Mouse (Mus musculus) kidney, postnatal 0 days (tissue): ENCODE data around the gene Kif6. TPM values are rescaled to one million over a fixed set of nuclear protein-coding genes. Genes with fewer than 3 reads are reported as not detected.

Experiments used
- ATAC-seq: fragments of 200-750 bp; cut with Nextera tagmentation; replicated peaks from 2 replicates; pipeline ENCODE4 v1.8.0; 2017; ENCODE audit warnings: low read depth, moderate number of reproducible peaks, moderate TSS enrichment, moderate library complexity; ENCODE audit not compliant: low FRiP score
- DNase-seq: peaks from one replicate; pipeline ENCODE4 v3.0.0-alpha.2; 2016; ENCODE audit warnings: low spot score
- H3K27ac ChIP-seq: fragments of 300-500 bp; sonication (generic); 2 replicates; pipeline ENCODE4 v1.5.1; 2014; ENCODE audit warnings: mild to moderate bottlenecking
- H3K27me3 ChIP-seq: fragments of 300-500 bp; sonication (generic); 2 replicates; pipeline ENCODE4 v1.6.1; 2014; ENCODE audit warnings: low read length, mixed read lengths; ENCODE audit not compliant: insufficient read depth
- H3K36me3 ChIP-seq: fragments of 300-500 bp; sonication (generic); 2 replicates; pipeline ENCODE4 v1.6.1; 2014; ENCODE audit warnings: low read length, mixed read lengths; ENCODE audit not compliant: insufficient read depth
- H3K4me1 ChIP-seq: fragments of 300-500 bp; sonication (generic); replicated peaks from 2 replicates; pipeline ENCODE4 v1.6.1; 2014; ENCODE audit warnings: antibody characterized with exemption, low read length, mixed read lengths; ENCODE audit not compliant: insufficient read depth
- H3K4me2 ChIP-seq: fragments of 300-500 bp; sonication (generic); 2 replicates; pipeline ENCODE4 v1.6.1; 2014; ENCODE audit warnings: mild to moderate bottlenecking, low read length, moderate library complexity, mixed read lengths
- H3K4me3 ChIP-seq: fragments of 300-500 bp; sonication (generic); replicated peaks from 2 replicates; pipeline ENCODE4 v1.5.1; 2014; ENCODE audit warnings: low read depth, low read length
- H3K9ac ChIP-seq: fragments of 300-500 bp; sonication (generic); 2 replicates; pipeline ENCODE4 v1.6.1; 2014; ENCODE audit warnings: low read depth, low read length
- H3K9me3 ChIP-seq: fragments of 300-500 bp; sonication (generic); replicated peaks from 2 replicates; pipeline ENCODE4 v1.6.1; 2016; ENCODE audit warnings: low read length, inconsistent platforms, mixed read lengths
- CTCF ChIP-seq: IDR thresholded peaks from 2 replicates; pipeline ENCODE4 v1.5.1; 2016; ENCODE audit warnings: antibody characterized with exemption, low read depth, mild to moderate bottlenecking, moderate library complexity
- WGBS: fragments of 180-500 bp; shearing (Covaris S2); extraction: QIAGEN DNeasy Blood & Tissue Kit; methylation state at CpG from one replicate; pipeline ENCODE4 v1.1.7; 2014; 5-methylcytosine and 5-hydroxymethylcytosine counted together
- polyA plus RNA-seq: library from polyadenylated mRNA; unstranded; fragments of >200 nt; fragmentation: Nextera tagmentation; extraction: Ambion mirVana; gene quantifications from 2 replicates; pipeline ENCODE4 v1.2.1, GENCODE M21; 2015

Kif6 gene
- polyA plus RNA-seq, 1 experiment from 2014 or later = 1.3 TPM

DNA sequence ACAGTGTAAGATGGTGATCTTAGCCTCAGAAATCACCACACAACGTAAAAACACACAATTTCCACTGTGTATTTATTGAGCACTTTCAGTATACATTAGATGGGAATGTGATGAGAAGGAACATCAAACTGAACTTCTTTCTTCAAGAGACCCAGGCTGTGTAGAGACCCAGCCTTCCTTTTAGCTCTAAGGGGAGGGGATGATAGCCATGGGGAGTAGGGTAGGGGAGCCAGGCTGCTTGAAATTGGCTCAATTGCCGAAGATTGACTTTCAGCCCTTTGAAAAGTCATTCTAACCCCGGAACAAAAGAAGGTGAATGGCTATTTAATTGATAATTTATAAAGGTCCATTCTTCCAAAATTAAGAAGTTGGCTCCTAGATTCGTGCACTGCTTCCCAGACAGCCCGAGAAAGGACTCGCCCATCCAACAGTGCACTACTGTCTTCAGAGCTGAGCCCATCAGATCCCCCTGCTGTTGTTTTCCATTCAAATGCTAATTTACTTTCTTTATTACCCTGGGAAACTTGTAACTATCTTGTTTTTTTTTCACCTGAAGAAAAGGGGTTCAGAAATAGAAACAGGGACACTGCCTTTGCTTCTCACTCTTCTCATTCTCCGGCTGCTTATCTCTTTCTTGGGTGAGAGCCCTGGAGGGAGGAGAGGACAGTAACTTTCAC, 7.4 kb upstream of the Kif6 start:
- Histone ChIP-seq H3K9ac (no peak overlapping the region), H3K4me3 (no peak overlapping the region), H3K4me1 (no peaks in the 10 kb centered on the region), H3K27me3 (no peaks in the 10 kb centered on the region), H3K4me2 (no peak overlapping the region), H3K9me3 (no peaks in the 10 kb centered on the region), H3K27ac (no peak overlapping the region), H3K36me3 (no peaks in the 10 kb centered on the region)
- ATAC-seq = no peak
- TF ChIP-seq CTCF = no peak
- DNase-seq = no peak
- 55% methylated on average over 7 of the region's 7 CpGs for WGBS

GRCm38 (mm10) chr17:49610296-49610695, 4.6 kb upstream of the Kif6 start:
- Histone ChIP-seq H3K4me3 (no peak overlapping the region), H3K9me3 (no peaks in the 10 kb centered on the region), H3K9ac (no peak overlapping the region), H3K27me3 (no peaks in the 10 kb centered on the region), H3K36me3 (no peaks in the 10 kb centered on the region), H3K4me2 (no peak overlapping the region), H3K4me1 (no peaks in the 10 kb centered on the region), H3K27ac (no peak overlapping the region)
- no peak for DNase-seq
- no peak for ATAC-seq
- 40% methylated on average over 8 of the region's 8 CpGs for WGBS
- TF ChIP-seq CTCF = no peak

DNA sequence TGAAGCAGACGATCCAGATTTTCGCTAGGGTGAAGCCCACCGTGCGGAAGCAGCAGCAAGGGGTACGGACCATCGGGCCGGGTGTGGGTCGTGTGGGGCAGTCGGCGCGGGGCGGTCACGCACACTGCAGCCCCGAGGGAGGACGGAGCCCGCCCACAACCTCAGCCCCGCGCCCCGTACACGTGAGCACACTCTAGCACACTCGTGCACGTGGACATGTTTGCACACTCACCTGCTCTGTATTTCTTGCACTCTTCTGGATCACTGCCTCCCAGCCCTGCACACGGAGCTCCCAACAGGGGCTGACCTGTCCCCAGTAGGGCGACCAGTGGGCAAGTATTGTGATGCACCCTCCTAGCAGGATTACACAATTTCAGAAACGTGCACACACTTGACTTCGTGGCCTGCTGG, 310 bp downstream of the Kif6 start:
- H3K4me3 ChIP-seq = peak overlapping the region; percentile 48
- DNase-seq (no peak), ATAC-seq (peak; percentile 76)

DNA sequence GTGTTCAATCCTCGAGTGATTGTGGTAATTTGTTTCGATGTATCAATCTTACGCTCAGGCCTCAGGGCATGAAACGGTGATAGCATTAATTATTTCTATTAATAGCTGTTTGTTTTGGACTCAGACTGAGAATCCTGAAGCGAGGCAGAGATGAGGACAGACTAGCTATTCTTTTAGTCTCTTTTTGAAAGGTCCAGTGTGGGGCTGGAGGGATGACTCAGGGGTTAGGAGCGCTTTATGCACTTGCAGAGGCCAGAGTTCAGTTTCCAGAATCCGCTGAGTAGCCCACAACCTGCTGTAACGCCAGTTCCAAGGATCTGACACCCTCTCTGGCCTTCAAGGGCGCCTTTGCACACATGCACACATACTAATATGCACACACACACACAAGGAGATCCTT, 9.6 kb downstream of the Kif6 start:
- Histone ChIP-seq H3K9me3 (no peaks in the 10 kb centered on the region), H3K27me3 (no peaks in the 10 kb centered on the region), H3K27ac (no peak overlapping the region), H3K4me3 (no peak overlapping the region), H3K4me1 (no peaks in the 10 kb centered on the region; the same call in 1 of the 2 replicates), H3K36me3 (no peaks in the 10 kb centered on the region), H3K9ac (no peak overlapping the region), H3K4me2 (no peak overlapping the region)
- ATAC-seq (0 out of 2 replicates have a peak, but pooled peaks have one; percentile 52), DNase-seq (no peak)
- no peak for TF ChIP-seq CTCF
- WGBS = 60% methylated on average over 9 of the region's 9 CpGs

More for the DNA sequence above, 310 bp downstream of the Kif6 start:
- H3K4me1 ChIP-seq = no peaks in the 10 kb centered on the region
- TF ChIP-seq CTCF = no peak
- peak overlapping the region; percentile 96 for H3K4me2 ChIP-seq
- H3K27ac ChIP-seq = no peak overlapping the region
- H3K9ac ChIP-seq = no peak overlapping the region; the same call in 1 of the 2 replicates
- WGBS = under 1% methylated on average over 26 of the region's 26 CpGs
- no peaks in the 10 kb centered on the region for H3K9me3 ChIP-seq
- H3K36me3 ChIP-seq = no peaks in the 10 kb centered on the region
- H3K27me3 ChIP-seq = no peaks in the 10 kb centered on the region

DNA sequence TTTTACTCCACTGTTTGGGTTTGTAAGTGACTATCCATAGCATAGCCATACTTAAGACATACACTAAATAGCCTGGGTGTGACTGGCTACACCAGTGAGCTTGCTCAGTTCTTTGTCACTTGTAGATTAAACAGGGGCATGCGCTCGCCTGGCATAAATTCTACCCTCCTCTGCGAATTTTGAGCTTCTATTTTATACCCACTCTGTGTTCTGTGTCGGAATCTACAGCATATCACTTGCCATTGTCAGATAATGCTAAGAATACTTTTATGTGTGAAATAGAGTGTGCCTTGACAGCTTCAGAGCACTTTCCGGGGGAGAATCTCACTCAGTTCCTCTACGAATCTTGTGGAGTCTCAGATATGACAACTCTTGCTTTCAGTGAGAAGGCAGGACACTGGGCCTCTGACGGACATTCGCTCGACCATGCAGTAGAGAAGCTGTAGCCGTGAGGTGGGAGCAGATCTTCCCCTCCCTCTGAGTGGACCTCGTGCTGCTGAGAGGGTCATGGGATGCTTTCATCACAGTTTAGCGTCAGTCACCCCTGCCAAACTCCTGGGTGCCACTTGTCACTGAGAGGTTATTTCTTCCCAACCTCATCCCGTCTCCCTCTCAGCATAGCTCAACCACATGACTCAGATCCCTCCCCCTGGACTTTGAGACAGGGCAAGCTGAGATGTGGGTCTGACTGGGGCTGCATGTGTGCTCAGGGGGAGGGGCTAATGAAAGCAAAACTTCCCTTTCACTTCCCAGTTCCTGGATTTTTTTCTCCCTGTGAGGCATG, 12.3 kb downstream of the Kif6 start:
- Histone ChIP-seq H3K9me3 (no peaks in the 10 kb centered on the region), H3K36me3 (no peaks in the 10 kb centered on the region), H3K27me3 (no peaks in the 10 kb centered on the region), H3K4me2 (no peak overlapping the region), H3K4me1 (no peaks in the 10 kb centered on the region; the same call in 1 of the 2 replicates), H3K9ac (no peak overlapping the region), H3K27ac (no peak overlapping the region; the same call in 1 of the 2 replicates), H3K4me3 (no peak overlapping the region)
- 65% methylated on average over 13 of the region's 13 CpGs for WGBS
- ATAC-seq = peak; percentile 94
- peak; percentile 32 for DNase-seq
- no peak for TF ChIP-seq CTCF

DNA sequence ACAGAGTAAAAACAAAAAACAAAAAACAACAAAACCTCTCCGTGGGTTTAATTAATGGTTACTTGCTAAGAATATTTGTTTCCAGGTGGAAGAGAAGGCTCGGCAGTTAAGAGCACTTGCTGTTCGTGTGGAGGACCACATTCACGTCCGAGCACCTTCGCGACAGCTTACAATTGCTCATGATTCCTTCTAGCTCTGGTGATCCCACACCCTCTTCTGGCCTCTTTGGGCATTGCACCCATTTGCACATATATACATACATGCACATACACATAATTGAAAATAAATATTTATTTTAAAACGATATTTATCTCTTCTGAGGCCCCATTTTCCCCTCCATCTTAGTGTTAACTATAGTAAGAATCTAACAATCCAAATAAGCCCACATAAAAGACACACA, 13.9 kb downstream of the Kif6 start:
- H3K4me1 ChIP-seq = no peaks in the 10 kb centered on the region; the same call in 1 of the 2 replicates
- 96% methylated on average over 8 of the region's 8 CpGs for WGBS
- H3K9me3 ChIP-seq = no peaks in the 10 kb centered on the region
- DNase-seq (no peak), ATAC-seq (no peak)
- H3K4me2 ChIP-seq = no peak overlapping the region
- no peak overlapping the region for H3K27ac ChIP-seq
- no peak overlapping the region for H3K4me3 ChIP-seq
- no peaks in the 10 kb centered on the region for H3K27me3 ChIP-seq
- no peaks in the 10 kb centered on the region for H3K36me3 ChIP-seq
- H3K9ac ChIP-seq = no peak overlapping the region
- TF ChIP-seq CTCF = peak; percentile 36; the same call in 1 of the 2 replicates
